Mouse (Mus musculus) limb, embryonic 14.5 days (tissue): ENCODE data around the gene Dnajc21. TPM values are rescaled to one million over a fixed set of nuclear protein-coding genes. Genes with fewer than 3 reads are reported as not detected.
A peak's percentile ranks its signal among the peaks of the same experiment; 100 is the strongest.

Experiments used
- ATAC-seq: fragments of 200-750 bp; cut with Nextera tagmentation; 2 replicates; pipeline ENCODE4 v1.8.0; 2017; ENCODE audit warnings: low read depth, moderate number of reproducible peaks, moderate TSS enrichment; ENCODE audit not compliant: low FRiP score
- DNase-seq: peaks from one replicate; pipeline ENCODE4 v3.0.0-alpha.2; 2015; ENCODE audit warnings: low spot score
- H3K27ac ChIP-seq: fragments of 300-500 bp; sonication (generic); replicated peaks from 2 replicates; pipeline ENCODE4 v1.5.1; 2014; ENCODE audit warnings: low read depth, mild to moderate bottlenecking, low read length, moderate library complexity, mixed read lengths
- H3K27me3 ChIP-seq: fragments of 300-500 bp; sonication (generic); 2 replicates; pipeline ENCODE4 v1.6.1; 2014; ENCODE audit warnings: low read length, mixed read lengths; ENCODE audit not compliant: control insufficient read depth, insufficient read depth
- H3K36me3 ChIP-seq: fragments of 300-500 bp; sonication (generic); 2 replicates; pipeline ENCODE4 v1.6.1; 2014; ENCODE audit warnings: mild to moderate bottlenecking, low read length, moderate library complexity, mixed read lengths; ENCODE audit not compliant: control insufficient read depth, insufficient read depth
- H3K4me1 ChIP-seq: fragments of 300-500 bp; sonication (generic); 2 replicates; pipeline ENCODE4 v1.6.1; 2014; ENCODE audit warnings: antibody characterized with exemption, low read length, mixed read lengths; ENCODE audit not compliant: control insufficient read depth, insufficient read depth
- H3K4me2 ChIP-seq: fragments of 300-500 bp; sonication (generic); replicated peaks from 2 replicates; pipeline ENCODE4 v1.6.1; 2014; ENCODE audit warnings: low read depth, mild to moderate bottlenecking, low read length, moderate library complexity; ENCODE audit not compliant: severe bottlenecking
- H3K4me3 ChIP-seq: fragments of 300-500 bp; sonication (generic); replicated peaks from 2 replicates; pipeline ENCODE4 v1.5.1; 2014; ENCODE audit warnings: low read length
- H3K9ac ChIP-seq: fragments of 300-500 bp; sonication (generic); 2 replicates; pipeline ENCODE4 v1.6.1; 2014; ENCODE audit warnings: mild to moderate bottlenecking, low read depth, low read length, moderate library complexity; ENCODE audit not compliant: severe bottlenecking
- H3K9me3 ChIP-seq: fragments of 300-500 bp; sonication (generic); 2 replicates; pipeline ENCODE4 v1.6.1; 2016; ENCODE audit warnings: low read length; ENCODE audit not compliant: control insufficient read depth
- POLR2A ChIP-seq: fragments of 200-500 bp; IDR thresholded peaks from 2 replicates; pipeline ENCODE4 v1.8.0; 2012; ENCODE audit warnings: inconsistent platforms, mild to moderate bottlenecking, moderate library complexity, borderline replicate concordance; ENCODE audit not compliant: insufficient read depth, insufficient read length; ENCODE audit errors: extremely low read depth
- WGBS: fragments of 180-500 bp; shearing (Covaris S2); extraction: QIAGEN DNeasy Blood & Tissue Kit; methylation state at CpG from one replicate; pipeline ENCODE4 v1.1.7; 2014; 5-methylcytosine and 5-hydroxymethylcytosine counted together
- polyA plus RNA-seq, 2 experiments: library from polyadenylated mRNA; depleted of rRNA in 1 of 2; stranded (reverse) in 1 of 2; unstranded in 1 of 2; fragments of >200 nt; fragmentation: Nextera tagmentation in 1 of 2; extraction: Ambion mirVana in 1 of 2; gene quantifications; 2 replicates each; pipeline versions ENCODE4 v1.2.1 to v1.2.3; 2012 to 2014

Dnajc21 gene
- polyA plus RNA-seq (2012; rRNA removed) (6.3 and 13.2 TPM in 2 replicates), polyA plus RNA-seq (2014; fragmentation: Nextera tagmentation; extraction: Ambion mirVana) (16.1 and 19.1 TPM in 2 replicates)

DNA sequence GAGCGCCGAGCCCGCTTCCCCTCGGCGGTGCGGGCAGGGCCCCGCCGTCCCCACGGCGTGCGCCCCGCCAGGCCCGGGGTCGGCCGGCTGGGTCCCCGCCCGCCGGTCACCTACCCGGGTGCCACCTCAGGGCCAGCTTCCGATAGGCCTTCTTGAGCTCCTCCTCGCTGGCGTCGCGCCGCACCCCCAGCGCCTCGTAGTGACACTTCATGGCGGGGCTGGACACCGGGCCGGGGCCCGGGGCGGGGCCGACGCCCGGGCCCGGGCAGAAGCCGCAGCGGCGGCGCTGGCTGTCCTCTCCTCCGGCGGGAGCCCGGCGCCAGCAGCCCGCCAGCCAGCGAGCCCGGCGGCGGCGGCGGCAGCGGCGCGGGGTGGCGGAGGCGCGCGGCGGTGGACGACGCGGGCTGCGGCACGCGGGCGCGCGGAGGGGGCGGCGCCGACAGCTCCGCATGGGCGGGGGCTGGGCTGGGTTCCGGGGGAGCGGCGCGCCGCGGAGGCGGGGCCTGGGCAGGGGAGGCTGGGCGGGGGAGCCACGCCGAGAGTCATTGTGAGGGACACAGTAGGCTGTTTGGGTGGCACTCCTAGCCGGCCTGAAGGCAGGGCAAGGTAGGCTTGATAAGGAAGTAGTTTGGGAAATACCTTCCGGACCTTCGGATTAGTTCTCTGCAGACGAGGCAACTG is at the start of gene Dnajc21:
Gene Dnajc21 (minus strand): TSS at position 366 of the 681 bp plus-strand sequence.
- WGBS = under 1% methylated on average over 40 of the region's 87 CpGs
- Histone ChIP-seq H3K4me1 (peaks cover 5% of the 10 kb centered on the region), H3K27me3 (no peaks in the 10 kb centered on the region), H3K36me3 (peaks cover 6% of the 10 kb centered on the region), H3K9me3 (no peaks in the 10 kb centered on the region), H3K4me3 (peak within 1 kb of the TSS; percentile 86), H3K4me2 (peak within 1 kb of the TSS; percentile 81), H3K9ac (peak within 1 kb of the TSS; percentile 84), H3K27ac (peak within 1 kb of the TSS; percentile 68)
- DNase-seq (peak; percentile 74), ATAC-seq (peak; percentile 94)
- TF ChIP-seq POLR2A = peak; percentile 80; the same call in 1 of the 2 replicates

DNA sequence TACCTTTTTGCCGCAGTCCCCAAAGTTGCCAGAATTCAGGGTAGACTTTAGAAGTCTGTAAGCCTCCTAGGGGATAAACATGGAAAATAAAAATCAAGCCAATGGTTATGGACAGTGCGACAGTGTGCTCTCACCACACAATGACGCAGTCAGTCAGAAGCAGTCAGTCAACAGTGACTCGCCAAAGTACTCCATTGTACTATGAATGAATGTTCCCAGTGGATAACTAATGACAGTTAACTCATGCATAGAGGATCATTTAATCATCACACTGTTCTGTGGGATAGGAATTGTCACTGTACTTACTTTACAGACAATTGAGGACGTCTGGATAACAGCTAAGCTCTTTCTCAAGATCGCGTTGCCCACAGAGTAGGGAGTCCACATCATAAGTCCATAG is 44.9 kb upstream of the Dnajc21 start:
- no peak overlapping the region for H3K9ac ChIP-seq
- no peaks in the 10 kb centered on the region for H3K27me3 ChIP-seq
- ATAC-seq = no peak

DNA sequence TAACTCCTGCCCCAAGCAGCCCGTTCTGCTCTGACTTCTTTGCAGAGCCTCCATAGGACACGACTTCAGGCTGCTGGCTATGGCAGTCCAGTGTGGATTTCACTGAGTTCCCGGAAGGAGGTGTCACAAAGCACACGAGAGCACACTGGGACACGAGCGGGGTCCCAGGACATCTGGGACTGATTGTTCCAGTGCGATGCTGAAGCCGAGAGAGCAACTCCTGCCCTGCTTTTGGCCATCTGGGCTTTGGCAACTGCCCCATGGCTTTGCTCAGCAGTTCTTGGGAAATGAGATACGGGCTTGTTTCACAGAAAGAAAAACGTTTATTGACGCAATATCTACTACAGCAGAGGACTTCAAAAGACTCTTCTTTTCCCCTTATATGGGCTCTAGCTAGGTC is 35.8 kb upstream of the Dnajc21 start:
- DNase-seq (no peak), ATAC-seq (no peak)
- H3K9me3 ChIP-seq = no peaks in the 10 kb centered on the region
- no peak overlapping the region for H3K4me2 ChIP-seq
- 20% methylated on average over 11 of the region's 11 CpGs for WGBS
- H3K27ac ChIP-seq = no peak overlapping the region
- no peak for TF ChIP-seq POLR2A
- H3K4me3 ChIP-seq = no peak overlapping the region
- H3K4me1 ChIP-seq = no peaks in the 10 kb centered on the region
- H3K36me3 ChIP-seq = no peaks in the 10 kb centered on the region
- H3K27me3 ChIP-seq = no peaks in the 10 kb centered on the region
- no peak overlapping the region for H3K9ac ChIP-seq

More for the DNA sequence above, 44.9 kb upstream of the Dnajc21 start:
- no peaks in the 10 kb centered on the region for H3K4me1 ChIP-seq
- H3K9me3 ChIP-seq = no peaks in the 10 kb centered on the region
- WGBS = 87% methylated on average over 7 of the region's 7 CpGs
- H3K27ac ChIP-seq = no peak overlapping the region
- H3K4me3 ChIP-seq = no peak overlapping the region
- DNase-seq = no peak
- H3K36me3 ChIP-seq = no peaks in the 10 kb centered on the region
- no peak overlapping the region for H3K4me2 ChIP-seq
- TF ChIP-seq POLR2A = no peak

DNA sequence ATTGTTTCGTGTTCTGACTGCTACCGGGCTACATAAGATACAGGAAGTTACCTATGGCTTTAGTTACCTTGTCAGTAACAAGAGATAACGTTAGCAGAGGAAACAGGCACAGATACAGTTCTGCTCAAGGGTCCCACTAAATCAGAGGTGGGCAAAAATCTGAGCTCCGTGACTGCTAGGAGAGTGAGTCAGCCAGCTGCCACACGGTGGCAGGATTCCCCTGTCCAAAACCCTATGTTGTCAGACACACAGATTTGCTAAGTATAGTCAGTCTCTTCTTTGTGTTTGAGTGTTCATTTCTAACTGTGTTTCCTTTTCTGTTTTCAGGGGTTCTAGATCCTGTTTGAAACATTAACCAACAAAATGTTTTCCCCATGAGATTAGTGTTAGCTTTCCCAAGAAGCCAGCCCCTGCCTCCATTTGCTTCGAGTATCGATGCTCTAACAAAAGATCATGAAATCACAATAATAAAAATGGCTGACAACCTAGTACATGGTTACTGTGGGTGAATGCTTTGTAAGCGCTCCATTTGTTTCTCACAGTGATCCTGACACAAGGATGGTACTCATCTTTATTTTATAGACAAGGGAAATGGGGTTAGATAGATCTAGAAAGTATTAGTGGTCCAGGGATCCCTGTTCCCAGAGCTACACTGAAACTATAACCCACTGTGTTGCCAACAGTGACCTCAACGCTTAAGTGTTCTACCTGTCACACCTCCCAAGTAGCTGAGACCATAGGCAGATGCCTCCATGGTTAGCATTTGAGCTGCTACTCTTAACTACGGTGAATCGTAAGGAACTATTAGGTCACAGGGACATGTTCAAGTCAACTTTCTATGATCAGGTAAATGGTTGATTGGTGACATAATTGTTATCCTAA is 30.8 kb upstream of the Dnajc21 start:
- H3K36me3 ChIP-seq = no peaks in the 10 kb centered on the region
- no peak overlapping the region for H3K27ac ChIP-seq
- no peak overlapping the region for H3K9ac ChIP-seq
- no peak overlapping the region for H3K4me3 ChIP-seq
- H3K9me3 ChIP-seq = no peaks in the 10 kb centered on the region
- H3K4me1 ChIP-seq = no peaks in the 10 kb centered on the region
- DNase-seq (peak; percentile 78), ATAC-seq (peak; percentile 80)
- no peak overlapping the region for H3K4me2 ChIP-seq
- TF ChIP-seq POLR2A = no peak
- 49% methylated on average over 11 of the region's 11 CpGs for WGBS
- no peaks in the 10 kb centered on the region for H3K27me3 ChIP-seq

DNA sequence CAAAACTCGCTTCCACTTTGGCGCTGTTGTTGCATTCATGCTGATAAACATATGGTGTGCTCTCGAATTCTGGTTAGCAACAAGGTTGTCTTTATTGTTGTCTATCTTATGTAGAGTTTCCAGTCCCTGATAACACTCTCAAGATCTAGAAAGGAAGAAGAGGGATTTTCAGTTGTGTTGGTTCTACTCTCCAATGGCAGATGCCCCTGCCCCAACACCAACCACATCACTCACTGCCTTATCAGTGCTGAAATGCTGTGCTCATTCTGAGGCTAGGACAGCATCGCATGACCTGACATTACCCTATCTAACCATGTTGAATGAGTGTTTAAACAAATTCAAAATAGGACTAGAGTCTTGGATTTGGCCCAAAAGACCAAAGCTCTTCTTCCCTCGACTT is 29.7 kb upstream of the Dnajc21 start:
- Histone ChIP-seq H3K9me3 (no peaks in the 10 kb centered on the region), H3K27ac (no peak overlapping the region), H3K36me3 (no peaks in the 10 kb centered on the region), H3K4me3 (no peak overlapping the region), H3K4me2 (no peak overlapping the region), H3K27me3 (no peaks in the 10 kb centered on the region), H3K4me1 (no peaks in the 10 kb centered on the region), H3K9ac (no peak overlapping the region)
- ATAC-seq (no peak), DNase-seq (no peak)
- no peak for TF ChIP-seq POLR2A
- WGBS = 77% methylated on average over 5 of the region's 5 CpGs
